Mouse (Mus musculus): ENCODE measurements around the gene Fstl4.

- TF ChIP-seq CTCF (IDR thresholded peaks at IDR 0.05 in 2 of 3, conservative IDR thresholded peaks at IDR 0.05 in 1 of 3; ENCODE audit: control insufficient read depth in 1 of 3, insufficient read depth in 1 of 3, low read depth in 2 of 3, low read length in 3 of 3, poor library complexity in 1 of 3, severe bottlenecking in 1 of 3) (no peak), POLR2A (IDR thresholded peaks at IDR 0.05; ENCODE audit: control insufficient read depth in 1 of 2, insufficient read depth in 1 of 2, low read depth in 1 of 2, low read length in 2 of 2, poor library complexity in 1 of 2) (no peak), JUND (IDR thresholded peaks at IDR 0.05; ENCODE audit: low read depth, low read length) (no peak), ZKSCAN1 (IDR thresholded peaks at IDR 0.05; ENCODE audit: low read depth, low read length) (no peak), MAFK (IDR thresholded peaks at IDR 0.05; ENCODE audit: borderline replicate concordance, low read depth, low read length) (no peak), SIN3A (IDR thresholded peaks at IDR 0.05; ENCODE audit: low read length) (no peak), EP300 (IDR thresholded peaks at IDR 0.05; ENCODE audit: low read depth in 1 of 2, low read length in 2 of 2) (no peak), TCF12 (IDR thresholded peaks at IDR 0.05; ENCODE audit: low read depth, low read length) (no peak), MEF2A (IDR thresholded peaks at IDR 0.05; ENCODE audit: extremely low read depth, insufficient replicate concordance, low read depth, low read length, poor library complexity, severe bottlenecking) (no peak), CHD2 (IDR thresholded peaks at IDR 0.05; ENCODE audit: low read length) (no peak)
Measured at GRCm38 (mm10) chr11:52877662-52878061, 113.2 kb downstream of the Fstl4 start.

Data from MEL (cell line).